Comparison of ENCODE assay signal across 1 mouse cellular context in the genomic region with DNA sequence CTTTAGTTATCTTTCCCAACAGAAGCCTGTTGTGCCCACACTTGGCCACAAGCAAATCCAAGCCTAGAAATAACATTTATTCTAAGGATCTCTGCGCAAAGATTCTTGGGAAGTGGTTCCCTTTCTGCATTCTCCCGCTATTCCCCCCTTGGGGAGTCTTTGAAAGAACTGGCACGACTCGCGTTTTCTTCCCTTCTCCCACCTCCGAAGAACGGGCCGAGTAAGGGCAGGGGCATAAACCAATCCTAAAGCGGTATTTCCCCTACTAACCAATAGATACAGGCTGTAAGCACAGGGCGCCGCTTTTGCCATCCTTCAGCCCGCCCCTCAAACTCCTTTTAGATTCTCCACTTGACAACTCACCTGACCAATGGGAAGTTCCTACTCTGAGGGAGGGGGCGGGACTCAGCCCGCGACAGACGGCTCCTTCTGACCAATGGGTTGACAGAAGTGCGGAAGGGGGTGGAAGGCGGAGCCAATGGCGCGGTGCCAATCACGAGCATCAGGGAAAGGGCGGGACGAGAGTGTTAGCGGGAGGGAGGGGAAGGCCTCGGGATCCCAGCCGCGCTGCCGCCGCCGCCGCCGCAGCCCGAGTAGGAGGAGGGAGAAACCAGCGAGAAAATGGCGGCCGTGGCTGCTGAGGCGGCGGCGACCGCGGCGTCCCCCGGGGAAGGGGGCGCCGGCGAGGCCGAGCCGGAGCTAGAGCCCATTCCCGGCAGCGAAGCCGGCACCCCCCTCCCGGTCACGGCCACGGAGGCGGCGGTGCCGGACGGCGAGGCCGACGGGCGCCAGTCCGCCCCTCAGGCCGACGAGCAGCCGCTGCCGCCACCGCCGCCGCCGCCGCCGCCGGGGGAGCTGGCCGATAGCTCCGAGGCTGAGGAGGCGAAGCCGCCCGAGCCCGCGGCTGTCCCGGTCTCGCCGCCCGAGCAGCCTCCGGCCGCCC.
TF ChIP-seq lines count a peak whose summit lies in the region.

TSS of gene Pwwp2a (plus strand) at position 527 of the 943 bp plus-strand sequence.

TF ChIP-seq in MEL, 35 proteins besides CTCF, POLR2A, EP300 and RAD21 (continued from another document):
- TF ChIP-seq GATA1 (IDR thresholded peaks at IDR 0.05; ENCODE audit: low read depth, low read length) (peak; percentile 53), UBTF (IDR thresholded peaks at IDR 0.05; ENCODE audit: borderline replicate concordance, insufficient read depth, low read depth, low read length) (no peak), E2F4 (IDR thresholded peaks at IDR 0.05; ENCODE audit: borderline replicate concordance, low read depth, low read length) (peak; percentile 81), ELF1 (IDR thresholded peaks at IDR 0.05; ENCODE audit: low read depth, low read length) (peak; percentile 83), ZC3H11A (IDR thresholded peaks at IDR 0.05; ENCODE audit: low read depth, low read length) (no peak), MAZ (IDR thresholded peaks at IDR 0.05; ENCODE audit: low read depth, low read length) (peak; percentile 94), CHD1 (IDR thresholded peaks at IDR 0.05; ENCODE audit: low read depth, low read length) (no peak), BHLHE40 (IDR thresholded peaks at IDR 0.05; ENCODE audit: borderline replicate concordance, low read depth, low read length) (peak; percentile 72; the same call in 1 of the 2 replicates), RCOR1 (IDR thresholded peaks at IDR 0.05; ENCODE audit: low read depth, low read length) (peak; percentile 69), TAL1 (IDR thresholded peaks at IDR 0.05; ENCODE audit: low read length) (no peak), HCFC1 (IDR thresholded peaks at IDR 0.05; ENCODE audit: low read depth, low read length) (peak; percentile 80), POLR2AphosphoS5 (IDR thresholded peaks at IDR 0.05; ENCODE audit: borderline replicate concordance, low read depth, low read length) (no peak), TBP (IDR thresholded peaks at IDR 0.05; ENCODE audit: low read depth, low read length) (peak; percentile 90), JUND (IDR thresholded peaks at IDR 0.05; ENCODE audit: low read depth, low read length) (no peak), MXI1 (IDR thresholded peaks at IDR 0.05; ENCODE audit: low read depth, low read length) (peak; percentile 67; the same call in 1 of the 2 replicates), MAX (IDR thresholded peaks at IDR 0.05; ENCODE audit: low read length) (peak; percentile 69), ZMIZ1 (IDR thresholded peaks at IDR 0.05; ENCODE audit: low read depth, low read length) (peak; percentile 92)
